Mouse (Mus musculus): ENCODE measurements at regions not wholly inside any gene's neighbourhood (a gene's known extent, or its start where the extent isn't known, plus 50 kb on each side); places are given as distances from the start of the nearest gene placed in this dataset.

DNA sequence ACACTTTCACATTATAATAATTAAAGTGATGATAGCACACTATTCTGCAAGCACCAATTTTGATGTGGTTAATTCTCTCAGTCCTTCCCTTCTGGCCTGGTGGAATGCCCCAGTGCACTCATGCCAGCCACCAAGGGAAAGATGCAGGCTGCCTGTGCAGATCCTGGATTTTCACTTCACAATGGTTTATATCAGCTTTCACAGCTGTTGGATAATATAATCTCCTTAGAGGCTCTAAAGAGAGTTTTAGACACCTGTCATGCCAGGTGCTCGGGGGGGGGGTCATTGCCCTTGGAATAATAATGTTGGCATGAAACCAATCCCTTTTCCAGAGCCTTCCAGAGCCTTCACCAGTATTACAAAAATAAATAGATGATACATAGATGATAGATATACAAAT, 377.1 kb downstream of the Zbbx start:
- DNase-seq: no peak

DNA sequence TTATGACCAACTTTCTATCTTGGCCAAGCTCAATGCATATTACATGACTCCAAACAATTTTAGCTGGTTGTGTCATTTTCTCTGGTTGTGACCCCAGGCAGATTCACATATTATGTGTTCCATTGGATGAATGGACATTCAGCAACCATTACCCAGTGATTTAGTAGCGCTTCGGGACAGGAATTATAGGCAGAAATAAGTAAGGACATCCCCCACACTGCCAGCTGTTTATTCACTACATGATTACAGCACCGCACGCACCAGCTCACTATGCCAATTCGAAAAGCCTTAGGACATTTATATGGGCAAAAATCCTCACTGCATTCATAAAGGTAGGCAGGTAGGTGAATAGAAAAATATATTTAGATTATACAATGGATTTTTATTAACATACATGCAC, 386.5 kb downstream of the Zbbx start:
- no peak for DNase-seq

DNA sequence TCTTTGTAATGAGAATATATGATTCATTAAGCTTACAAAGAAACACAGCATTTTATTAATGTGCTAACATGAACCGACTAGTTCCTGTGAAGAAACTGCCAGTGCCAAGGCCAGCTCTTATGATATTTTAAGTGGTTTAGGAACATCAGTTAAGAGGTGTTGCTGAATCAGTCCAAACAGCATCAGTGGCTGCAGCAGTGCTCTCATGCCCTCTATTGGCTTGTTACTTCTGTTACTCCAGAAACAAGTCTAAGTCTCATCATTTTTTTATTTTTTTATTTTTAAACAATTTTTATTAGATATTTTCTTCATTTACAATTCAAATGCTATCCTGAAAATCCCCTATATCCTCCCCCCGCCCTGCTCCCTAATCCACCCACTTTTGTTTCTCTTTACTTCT, 422.7 kb downstream of the Zbbx start:
- peak; percentile 6 to 10 for DNase-seq

DNA sequence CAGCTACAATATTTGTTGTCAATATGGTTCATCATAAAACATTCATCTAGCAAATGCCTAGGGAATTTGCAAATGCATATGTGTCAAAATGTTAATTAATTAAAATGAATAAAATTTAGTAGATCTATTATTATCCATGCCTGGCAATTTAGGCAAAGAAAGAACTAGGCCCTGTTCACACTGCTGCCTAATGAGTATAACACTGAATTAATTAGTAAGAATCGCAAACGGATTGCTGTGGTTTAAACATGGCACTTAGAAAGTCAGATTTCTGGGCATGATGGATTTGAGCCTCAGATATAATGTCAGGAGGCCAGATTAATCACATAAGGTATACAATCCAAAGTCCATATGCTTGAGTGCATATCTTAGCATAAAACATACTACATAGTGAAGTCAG, 425.1 kb downstream of the Zbbx start:
- DNase-seq: no peak
